Mouse (Mus musculus) limb, embryonic 14.5 days (tissue): ENCODE measurements around the gene Hist1h4j. TPM values are rescaled to one million over a fixed set of nuclear protein-coding genes. Genes with fewer than 3 reads are reported as not detected.
"Not testable (repeated sequence)": the region's sequence is repeated elsewhere in the genome, so short reads cannot be mapped to it uniquely, and the experiment has no call there.

Experiments
- ATAC-seq: fragments of 200-750 bp; cut with Nextera tagmentation; 2 replicates; pipeline ENCODE4 v1.8.0; 2017; ENCODE audit warnings: low read depth, moderate number of reproducible peaks, moderate TSS enrichment; ENCODE audit not compliant: low FRiP score
- DNase-seq: peaks from one replicate; pipeline ENCODE4 v3.0.0-alpha.2; 2015; ENCODE audit warnings: low spot score
- H3K27ac ChIP-seq: fragments of 300-500 bp; sonication (generic); replicated peaks from 2 replicates; pipeline ENCODE4 v1.5.1; 2014; ENCODE audit warnings: low read depth, mild to moderate bottlenecking, low read length, moderate library complexity, mixed read lengths
- H3K27me3 ChIP-seq: fragments of 300-500 bp; sonication (generic); 2 replicates; pipeline ENCODE4 v1.6.1; 2014; ENCODE audit warnings: low read length, mixed read lengths; ENCODE audit not compliant: control insufficient read depth, insufficient read depth
- H3K36me3 ChIP-seq: fragments of 300-500 bp; sonication (generic); 2 replicates; pipeline ENCODE4 v1.6.1; 2014; ENCODE audit warnings: mild to moderate bottlenecking, low read length, moderate library complexity, mixed read lengths; ENCODE audit not compliant: control insufficient read depth, insufficient read depth
- H3K4me1 ChIP-seq: fragments of 300-500 bp; sonication (generic); 2 replicates; pipeline ENCODE4 v1.6.1; 2014; ENCODE audit warnings: antibody characterized with exemption, low read length, mixed read lengths; ENCODE audit not compliant: control insufficient read depth, insufficient read depth
- H3K4me2 ChIP-seq: fragments of 300-500 bp; sonication (generic); replicated peaks from 2 replicates; pipeline ENCODE4 v1.6.1; 2014; ENCODE audit warnings: low read depth, mild to moderate bottlenecking, low read length, moderate library complexity; ENCODE audit not compliant: severe bottlenecking
- H3K4me3 ChIP-seq: fragments of 300-500 bp; sonication (generic); replicated peaks from 2 replicates; pipeline ENCODE4 v1.5.1; 2014; ENCODE audit warnings: low read length
- H3K9ac ChIP-seq: fragments of 300-500 bp; sonication (generic); 2 replicates; pipeline ENCODE4 v1.6.1; 2014; ENCODE audit warnings: mild to moderate bottlenecking, low read depth, low read length, moderate library complexity; ENCODE audit not compliant: severe bottlenecking
- H3K9me3 ChIP-seq: fragments of 300-500 bp; sonication (generic); 2 replicates; pipeline ENCODE4 v1.6.1; 2016; ENCODE audit warnings: low read length; ENCODE audit not compliant: control insufficient read depth
- POLR2A ChIP-seq: fragments of 200-500 bp; IDR thresholded peaks from 2 replicates; pipeline ENCODE4 v1.8.0; 2012; ENCODE audit warnings: inconsistent platforms, mild to moderate bottlenecking, moderate library complexity, borderline replicate concordance; ENCODE audit not compliant: insufficient read depth, insufficient read length; ENCODE audit errors: extremely low read depth
- WGBS: fragments of 180-500 bp; shearing (Covaris S2); extraction: QIAGEN DNeasy Blood & Tissue Kit; methylation state at CpG from one replicate; pipeline ENCODE4 v1.1.7; 2014; 5-methylcytosine and 5-hydroxymethylcytosine counted together
- polyA plus RNA-seq, 2 experiments: library from polyadenylated mRNA; depleted of rRNA in 1 of 2; stranded (reverse) in 1 of 2; unstranded in 1 of 2; fragments of >200 nt; fragmentation: Nextera tagmentation in 1 of 2; extraction: Ambion mirVana in 1 of 2; gene quantifications; 2 replicates each; pipeline versions ENCODE4 v1.2.1 to v1.2.3; 2012 to 2014

The Hist1h4j gene
- polyA plus RNA-seq, 2 experiments = 1.3 to 13.8 TPM

GRCm38 (mm10) chr13:21711698-21712097 lies 23.2 kb upstream of the Hist1h4j start:
- no peak for DNase-seq
- peak overlapping the region; percentile 68 for H3K4me3 ChIP-seq
- no peak for TF ChIP-seq POLR2A
- H3K4me2 ChIP-seq = peak overlapping the region; percentile 48
- no peak overlapping the region for H3K27ac ChIP-seq
- ATAC-seq = no peak
- 30% methylated on average over 4 of the region's 4 CpGs for WGBS
- H3K4me1 ChIP-seq = peaks cover 6% of the 10 kb centered on the region
- H3K27me3 ChIP-seq = no peaks in the 10 kb centered on the region
- H3K36me3 ChIP-seq = no peaks in the 10 kb centered on the region
- no peak overlapping the region for H3K9ac ChIP-seq
- H3K9me3 ChIP-seq = no peaks in the 10 kb centered on the region

GRCm38 (mm10) chr13:21714725-21715124 lies 20.1 kb upstream of the Hist1h4j start:
- TF ChIP-seq POLR2A = no peak
- no peaks in the 10 kb centered on the region for H3K27me3 ChIP-seq
- H3K9me3 ChIP-seq = no peaks in the 10 kb centered on the region
- peak overlapping the region; percentile 84 for H3K27ac ChIP-seq
- H3K4me1 ChIP-seq = peaks cover 12% of the 10 kb centered on the region
- peak overlapping the region; percentile 59 for H3K9ac ChIP-seq
- DNase-seq (peak; percentile 83), ATAC-seq (no peak)
- no peaks in the 10 kb centered on the region for H3K36me3 ChIP-seq
- WGBS = 3% methylated on average over 7 of the region's 7 CpGs
- peak overlapping the region; percentile 42 for H3K4me3 ChIP-seq
- peak overlapping the region; percentile 79 for H3K4me2 ChIP-seq

GRCm38 (mm10) chr13:21715131-21715863 lies 19.6 kb upstream of the Hist1h4j start:
- ATAC-seq (no peak), DNase-seq (peak; percentile 35)
- H3K4me1 ChIP-seq = peaks cover 16% of the 10 kb centered on the region
- H3K27me3 ChIP-seq = no peaks in the 10 kb centered on the region
- peak overlapping the region; percentile 84 for H3K27ac ChIP-seq
- TF ChIP-seq POLR2A = no peak
- H3K9me3 ChIP-seq = no peaks in the 10 kb centered on the region
- H3K4me3 ChIP-seq = peak overlapping the region; percentile 42
- WGBS = 1% methylated on average over 19 of the region's 22 CpGs
- peak overlapping the region; percentile 59 for H3K9ac ChIP-seq
- peak overlapping the region; percentile 79 for H3K4me2 ChIP-seq
- no peaks in the 10 kb centered on the region for H3K36me3 ChIP-seq

GRCm38 (mm10) chr13:21715864-21716539 lies 18.9 kb upstream of the Hist1h4j start, which contains the start of the genes Hist1h2bl and Hist1h2ai:
TSS of gene Hist1h2bl (minus strand) at chr13:21716143.
TSS of gene Hist1h2ai (plus strand) at chr13:21716422.
- DNase-seq (peak; percentile 99), ATAC-seq (peak; percentile 91)
- not testable (repeated sequence) for H3K9me3 ChIP-seq, H3K27me3 ChIP-seq, H3K36me3 ChIP-seq
- Histone ChIP-seq H3K4me3 (peak within 1 kb of the TSS; percentile 42), H3K4me1 (peaks cover 22% of the 10 kb centered on the region), H3K9ac (peak within 1 kb of the TSS; percentile 68), H3K27ac (peak within 1 kb of the TSS; percentile 93), H3K4me2 (peak within 1 kb of the TSS; percentile 79)
- WGBS = 3% methylated on average over 24 of the region's 50 CpGs
- peak; percentile 84; the same call in 1 of the 2 replicates for TF ChIP-seq POLR2A

- H3K36me3 ChIP-seq, H3K27me3 ChIP-seq, H3K9me3 ChIP-seq: not testable (repeated sequence)
- TF ChIP-seq POLR2A = peak; percentile 85; the same call in 1 of the 2 replicates
- H3K27ac ChIP-seq = peak overlapping the region; percentile 93
- WGBS = 0% methylated on average over 9 of the region's 38 CpGs
- peak overlapping the region; percentile 79 for H3K4me2 ChIP-seq
- DNase-seq (peak; percentile 27), ATAC-seq (peak; percentile 0; the same call in 1 of the 2 replicates)
- H3K4me1 ChIP-seq = peaks cover 23% of the 10 kb centered on the region
- peak overlapping the region; percentile 42 for H3K4me3 ChIP-seq
- peak overlapping the region; percentile 68 for H3K9ac ChIP-seq
Measured at GRCm38 (mm10) chr13:21716540-21717391, 18.1 kb upstream of the Hist1h4j start.
